Mouse (Mus musculus) hindbrain, postnatal 0 days (tissue): ENCODE measurements around the gene Olfr95. TPM values are rescaled to one million over a fixed set of nuclear protein-coding genes. Genes with fewer than 3 reads are reported as not detected.
"Not testable (repeated sequence)": the region's sequence is repeated elsewhere in the genome, so short reads cannot be mapped to it uniquely, and the experiment has no call there.

ENCODE experiments used
- ATAC-seq: fragments of 200-750 bp; cut with Nextera tagmentation; 2 replicates; pipeline ENCODE4 v1.8.0; 2017; ENCODE audit warnings: mild to moderate bottlenecking, moderate TSS enrichment, moderate library complexity
- DNase-seq: peaks from one replicate; pipeline ENCODE4 v3.0.0-alpha.2; 2015; ENCODE audit warnings: low spot score
- H3K27ac ChIP-seq: fragments of 300-500 bp; sonication (generic); 2 replicates; pipeline ENCODE4 v1.5.1; 2014; ENCODE audit warnings: mild to moderate bottlenecking
- H3K27me3 ChIP-seq: fragments of 300-500 bp; sonication (generic); 2 replicates; pipeline ENCODE4 v1.6.1; 2014; ENCODE audit warnings: low read length, mixed read lengths; ENCODE audit not compliant: insufficient read depth
- H3K36me3 ChIP-seq: fragments of 300-500 bp; sonication (generic); 2 replicates; pipeline ENCODE4 v1.6.1; 2014; ENCODE audit warnings: low read length, mixed read lengths; ENCODE audit not compliant: insufficient read depth
- H3K4me1 ChIP-seq: fragments of 300-500 bp; sonication (generic); 2 replicates; pipeline ENCODE4 v1.6.1; 2014; ENCODE audit warnings: antibody characterized with exemption, low read length, mixed read lengths; ENCODE audit not compliant: insufficient read depth
- H3K4me2 ChIP-seq: fragments of 300-500 bp; sonication (generic); 2 replicates; pipeline ENCODE4 v1.6.1; 2014; ENCODE audit warnings: low read depth, mild to moderate bottlenecking, low read length, moderate library complexity, mixed read lengths
- H3K4me3 ChIP-seq: fragments of 300-500 bp; sonication (generic); 2 replicates; pipeline ENCODE4 v1.5.1; 2014; ENCODE audit warnings: low read length
- H3K9ac ChIP-seq: fragments of 300-500 bp; sonication (generic); replicated peaks from 2 replicates; pipeline ENCODE4 v1.6.1; 2014; ENCODE audit warnings: mild to moderate bottlenecking, low read length, moderate library complexity, mixed read lengths
- H3K9me3 ChIP-seq: fragments of 300-500 bp; sonication (generic); 2 replicates; pipeline ENCODE4 v1.6.1; 2016; ENCODE audit warnings: low read length, mixed read lengths
- CTCF ChIP-seq: IDR thresholded peaks from 2 replicates; pipeline ENCODE4 v1.5.1; 2016; ENCODE audit warnings: antibody characterized with exemption, control low read depth, low read depth
- WGBS: fragments of 180-500 bp; shearing (Covaris S2); extraction: QIAGEN DNeasy Blood & Tissue Kit; methylation state at CpG from one replicate; pipeline ENCODE4 v1.1.7; 2014; 5-methylcytosine and 5-hydroxymethylcytosine counted together
- polyA plus RNA-seq: library from polyadenylated mRNA; unstranded; fragments of >200 nt; fragmentation: Nextera tagmentation; extraction: Ambion mirVana; gene quantifications from 2 replicates; pipeline ENCODE4 v1.2.1, GENCODE M21; 2015
- total RNA-seq: library from RNA; depleted of rRNA; stranded (reverse); fragments of >200 nt; gene quantifications from 2 replicates; pipeline ENCODE4 v1.2.3, GENCODE M21; 2014; rRNA removed

Olfr95 gene
- 0.37 TPM in 1 of 2 replicates, not detected in the other for total RNA-seq
- 0.03 and 0.04 TPM in 2 replicates for polyA plus RNA-seq

- no peak for DNase-seq
- H3K9me3 ChIP-seq = no peaks in the 10 kb centered on the region
- H3K9ac ChIP-seq = no peak within 1 kb of the TSS
- H3K4me2 ChIP-seq = no peak within 1 kb of the TSS
- no peak for TF ChIP-seq CTCF
- H3K4me3 ChIP-seq = no peak within 1 kb of the TSS
- no peaks in the 10 kb centered on the region for H3K27me3 ChIP-seq
- peaks cover 5% of the 10 kb centered on the region; the same call in 1 of the 2 replicates for H3K4me1 ChIP-seq
- WGBS = 79% methylated on average over 3 of the region's 3 CpGs
- ATAC-seq = no peak
- H3K36me3 ChIP-seq = no peaks in the 10 kb centered on the region
- no peak within 1 kb of the TSS for H3K27ac ChIP-seq
These were observed at the start of gene Olfr95 for GRCm38 (mm10) chr17:37213018-37213417. Gene Olfr95 (minus strand): TSS chr17:37213118.

GRCm38 (mm10) chr17:37250544-37250943, 37.6 kb upstream of the Olfr95 start:
- DNase-seq (no peak), ATAC-seq (no peak)
- Histone ChIP-seq H3K4me1 (no peaks in the 10 kb centered on the region), H3K27ac (no peak overlapping the region), H3K4me2 (no peak overlapping the region), H3K4me3 (no peak overlapping the region), H3K36me3 (no peaks in the 10 kb centered on the region), H3K27me3 (no peaks in the 10 kb centered on the region), H3K9ac (no peak overlapping the region), H3K9me3 (no peaks in the 10 kb centered on the region)
- 21% methylated on average over 1 of the region's 1 CpGs for WGBS
- peak; percentile 46 for TF ChIP-seq CTCF

- no peak overlapping the region for H3K27ac ChIP-seq
- no peak overlapping the region for H3K9ac ChIP-seq
- no peak for TF ChIP-seq CTCF
- no peaks in the 10 kb centered on the region for H3K9me3 ChIP-seq
- H3K4me2 ChIP-seq = no peak overlapping the region
- H3K4me3 ChIP-seq = no peak overlapping the region
- no peaks in the 10 kb centered on the region for H3K4me1 ChIP-seq
- H3K36me3 ChIP-seq = no peaks in the 10 kb centered on the region
- ATAC-seq (no peak), DNase-seq (no peak)
- no peaks in the 10 kb centered on the region for H3K27me3 ChIP-seq
These were observed 36.5 kb upstream of the Olfr95 start for GRCm38 (mm10) chr17:37249460-37249859.

- Histone ChIP-seq H3K9me3 (no peaks in the 10 kb centered on the region), H3K27me3 (no peaks in the 10 kb centered on the region), H3K4me2 (no peak overlapping the region), H3K27ac (no peak overlapping the region), H3K4me3 (no peak overlapping the region), H3K36me3 (no peaks in the 10 kb centered on the region), H3K9ac (no peak overlapping the region), H3K4me1 (no peaks in the 10 kb centered on the region)
- TF ChIP-seq CTCF = peak; percentile 36
- ATAC-seq (peak; percentile 80), DNase-seq (peak; percentile 67)
- 35% methylated on average over 5 of the region's 5 CpGs for WGBS
These were observed 33.8 kb upstream of the Olfr95 start for GRCm38 (mm10) chr17:37246715-37247114.

- Histone ChIP-seq H3K4me3 (no peak overlapping the region), H3K4me1 (no peaks in the 10 kb centered on the region)
These were observed 29.3 kb upstream of the Olfr95 start for GRCm38 (mm10) chr17:37242198-37242597.

GRCm38 (mm10) chr17:37237230-37237629, 24.3 kb upstream of the Olfr95 start, which contains the start of gene Olfr97:
Gene Olfr97 (minus strand): TSS chr17:37237330.
- WGBS = 87% methylated on average over 2 of the region's 2 CpGs
- DNase-seq, H3K4me3 ChIP-seq, H3K27me3 ChIP-seq, H3K9ac ChIP-seq, ATAC-seq, H3K4me2 ChIP-seq, H3K4me1 ChIP-seq, H3K36me3 ChIP-seq, H3K9me3 ChIP-seq, H3K27ac ChIP-seq: not testable (repeated sequence)

More at GRCm38 (mm10) chr17:37242198-37242597, 29.3 kb upstream of the Olfr95 start:
- Histone ChIP-seq H3K27ac (no peak overlapping the region), H3K9ac (no peak overlapping the region), H3K27me3 (no peaks in the 10 kb centered on the region), H3K4me2 (no peak overlapping the region), H3K36me3 (no peaks in the 10 kb centered on the region), H3K9me3 (no peaks in the 10 kb centered on the region)
- TF ChIP-seq CTCF = no peak
- DNase-seq (no peak), ATAC-seq (no peak)
- WGBS = 46% methylated on average over 3 of the region's 3 CpGs

- H3K9me3 ChIP-seq = no peaks in the 10 kb centered on the region
- H3K27me3 ChIP-seq = no peaks in the 10 kb centered on the region
- no peaks in the 10 kb centered on the region for H3K4me1 ChIP-seq
- TF ChIP-seq CTCF = peak; percentile 48
- 29% methylated on average over 1 of the region's 1 CpGs for WGBS
- DNase-seq = no peak
- H3K4me2 ChIP-seq = no peak overlapping the region
- H3K9ac ChIP-seq = no peak overlapping the region
- no peak overlapping the region for H3K4me3 ChIP-seq
- H3K27ac ChIP-seq = no peak overlapping the region
- H3K36me3 ChIP-seq = no peaks in the 10 kb centered on the region
- ATAC-seq = no peak
These were observed 9.0 kb upstream of the Olfr95 start for GRCm38 (mm10) chr17:37221879-37222278.
